ENCODE assay signal across 8 mouse cellular contexts in genomic region chr16:91042640-91043039, GRCm38 (mm10). TPM values are rescaled to one million over a fixed set of nuclear protein-coding genes. Genes with fewer than 3 reads are reported as not detected.
DNase-seq lines count a peak whose midpoint lies in the region; ATAC-seq and TF ChIP-seq lines count a peak whose summit lies in the region.

No protein-coding gene starts in this region.

- H3ac ChIP-seq in C2C12 (ENCODE audit: control insufficient read depth, insufficient read length, low read depth), result peak overlapping the region; percentile 35

- TF ChIP-seq CTCF in C2C12 (IDR thresholded peaks at IDR 0.05; ENCODE audit: control insufficient read depth, insufficient read depth, insufficient read length), result no peak
- no peak for TF ChIP-seq CTCF in liver, embryonic 14.5 days (IDR thresholded peaks at IDR 0.05; ENCODE audit: low read depth)

- WGBS in forebrain, embryonic 16.5 days, result 34% methylated on average over 1 of the region's 1 CpGs
- 42% methylated on average over 1 of the region's 1 CpGs for WGBS in liver, embryonic 14.5 days (ENCODE audit: insufficient replicate concordance)

- peaks cover 67% of the 10 kb centered on the region for H3K79me2 ChIP-seq in C2C12 (ENCODE audit: control insufficient read depth, insufficient read depth)

- H3K4me1 ChIP-seq in erythroblast, embryonic 14.5 days (ENCODE audit: control insufficient read depth), result peaks cover 45% of the 10 kb centered on the region
- H3K4me1 ChIP-seq in forebrain, embryonic 16.5 days (replicated peaks; ENCODE audit: control insufficient read depth, insufficient read depth, low read length), result peaks cover 14% of the 10 kb centered on the region
- H3K4me1 ChIP-seq in liver, embryonic 14.5 days (replicated peaks; ENCODE audit: control insufficient read depth in 2 of 2, insufficient read depth in 2 of 2, low read length in 1 of 2), result peaks cover 7 to 8% of the 10 kb centered on the region in 2 experiments; a peak in 3 of 4 replicates

- H3K36me3 ChIP-seq in erythroblast, embryonic 14.5 days (ENCODE audit: control insufficient read depth), result peaks cover 43% of the 10 kb centered on the region
- peaks cover 26% of the 10 kb centered on the region for H3K36me3 ChIP-seq in C2C12 (ENCODE audit: control insufficient read depth, insufficient read depth)
- peaks cover 4% of the 10 kb centered on the region; the same call in 1 of the 2 replicates for H3K36me3 ChIP-seq in forebrain, embryonic 16.5 days (ENCODE audit: control insufficient read depth, insufficient read depth)
- peaks cover 12% of the 10 kb centered on the region; the same call in 1 of the 2 replicates for H3K36me3 ChIP-seq in liver, embryonic 14.5 days (replicated peaks; ENCODE audit: control insufficient read depth, insufficient read depth, low read depth)

- H3K27ac ChIP-seq in forebrain, embryonic 16.5 days (ENCODE audit: low read length), result no peak overlapping the region
- H3K27ac ChIP-seq in liver, embryonic 14.5 days, result no peak overlapping the region

- no peaks in the 10 kb centered on the region; the same call in 1 of the 2 replicates for H3K27me3 ChIP-seq in erythroblast, embryonic 14.5 days (ENCODE audit: control insufficient read depth)
- H3K27me3 ChIP-seq in C2C12 (ENCODE audit: control insufficient read depth, insufficient read depth, insufficient read length), result no peaks in the 10 kb centered on the region
- no peaks in the 10 kb centered on the region for H3K27me3 ChIP-seq in forebrain, embryonic 16.5 days (replicated peaks; ENCODE audit: control insufficient read depth, insufficient read depth, low read length)
- H3K27me3 ChIP-seq in liver, embryonic 14.5 days (ENCODE audit: control insufficient read depth, insufficient read depth, low read length), result no peaks in the 10 kb centered on the region

- H3K4me2 ChIP-seq in forebrain, embryonic 16.5 days (ENCODE audit: low read length), result peak overlapping the region; percentile 55
- H3K4me2 ChIP-seq in liver, embryonic 14.5 days (ENCODE audit: low read depth), result peak overlapping the region; percentile 94

- peaks cover 3% of the 10 kb centered on the region; the same call in 1 of the 2 replicates for H3K9me3 ChIP-seq in erythroblast, embryonic 14.5 days (ENCODE audit: control insufficient read depth, low read length)
- H3K9me3 ChIP-seq in forebrain, embryonic 16.5 days (ENCODE audit: control insufficient read depth, low read length), result no peaks in the 10 kb centered on the region
- H3K9me3 ChIP-seq in liver, embryonic 14.5 days (ENCODE audit: control insufficient read depth, low read length), result no peaks in the 10 kb centered on the region

- DNase-seq in liver, embryonic 14.5 days (ENCODE audit: low read depth in 3 of 3, low spot score in 3 of 3), result no peak
- no peak for DNase-seq in yolk sac, embryonic 10.5 days (ENCODE audit: low spot score)
- DNase-seq in layer of hippocampus, adult 18-20 months (ENCODE audit: low spot score in 2 of 2), result no peak
- no peak for DNase-seq in thymus, adult 18-20 months

- H3K79me3 ChIP-seq in C2C12 (ENCODE audit: low read depth), result peaks cover 57% of the 10 kb centered on the region

- peak overlapping the region; percentile 98 for H3K4me3 ChIP-seq in erythroblast, embryonic 14.5 days (replicated peaks)
- peak overlapping the region; percentile 14 for H3K4me3 ChIP-seq in C2C12 (ENCODE audit: insufficient read depth, poor library complexity, severe bottlenecking)
- peak overlapping the region; percentile 22 for H3K4me3 ChIP-seq in forebrain, embryonic 16.5 days (replicated peaks; ENCODE audit: low read length)
- peak overlapping the region; percentile 47 to 95 for H3K4me3 ChIP-seq in liver, embryonic 14.5 days (ENCODE audit: insufficient read depth in 1 of 2, low read depth in 2 of 2, low read length in 2 of 2)

- no peak for ATAC-seq in erythroblast, adult 5-6 weeks (replicated peaks; ENCODE audit: low FRiP score, poor library complexity, severe bottlenecking)
- no peak for ATAC-seq in forebrain, embryonic 16.5 days
- no peak for ATAC-seq in liver, embryonic 14.5 days (ENCODE audit: insufficient read depth)

- no peak overlapping the region for H3K9ac ChIP-seq in forebrain, embryonic 16.5 days (replicated peaks; ENCODE audit: low read depth, low read length)
- H3K9ac ChIP-seq in liver, embryonic 14.5 days (replicated peaks), result peak overlapping the region; percentile 63

- TF ChIP-seq EP300 in liver, embryonic 14.5 days (IDR thresholded peaks at IDR 0.05; ENCODE audit: low read depth), result no peak

TF ChIP-seq in C2C12, 6 proteins besides CTCF, POLR2A, EP300 and RAD21:
- TF ChIP-seq MYOG (IDR thresholded peaks at IDR 0.05; ENCODE audit: control insufficient read depth, extremely low read depth, insufficient read length), result no peak
- no peak for TF ChIP-seq MYOD1 (IDR thresholded peaks at IDR 0.05; ENCODE audit: control insufficient read depth, insufficient read length, low read depth)
- TF ChIP-seq MAX (IDR thresholded peaks at IDR 0.05), result no peak
- no peak for TF ChIP-seq USF1 (IDR thresholded peaks at IDR 0.05; ENCODE audit: low read depth)
- no peak for TF ChIP-seq FOSL1 (IDR thresholded peaks at IDR 0.05; ENCODE audit: insufficient read depth, low read length, poor library complexity, severe bottlenecking)
- no peak for TF ChIP-seq CEBPB (IDR thresholded peaks at IDR 0.05; ENCODE audit: low read depth)

RNA-seq across cellular contexts. Expression of gene Paxbp1, which starts 1.7 kb away (rescaled TPM):
- polyA plus RNA-seq in erythroblast, embryonic 14.5 days (2012), result 1.5 and 2.1 TPM in 2 replicates
- 30.9 and 35.5 TPM in 2 replicates for total RNA-seq in erythroblast, adult 5-6 weeks (2015; ENCODE audit: low replicate concordance)
- 68.0 and 81.5 TPM in 2 replicates for total RNA-seq in erythroblast, adult 5-6 weeks (2017; ENCODE audit: low replicate concordance)
- 6.1 TPM for polyA plus RNA-seq in C2C12 (2012; fragmentation: generic; extraction: Trizol)
- 91.7 and 96.0 TPM in 2 replicates for polyA plus RNA-seq in forebrain, embryonic 16.5 days (2015; fragmentation: Nextera tagmentation; extraction: Ambion mirVana)
- 17.4 and 25.9 TPM in 2 replicates for polyA plus RNA-seq in liver, embryonic 14.5 days (2012; rRNA removed)
- 14.8 and 16.5 TPM in 2 replicates for polyA plus RNA-seq in liver, embryonic 14.5 days (2014; fragmentation: Nextera tagmentation; extraction: Ambion mirVana)
- total RNA-seq in layer of hippocampus, adult 18-20 months (2021), result 10 to 100 TPM; 63.3 to 68.5 TPM

RNA-seq across cellular contexts. Expression of gene Synj1, which starts 31.5 kb away (rescaled TPM):
- 8.1 and 8.8 TPM in 2 replicates for polyA plus RNA-seq in erythroblast, embryonic 14.5 days (2012)
- total RNA-seq in erythroblast, adult 5-6 weeks (2015; ENCODE audit: low replicate concordance), result 166 and 169 TPM in 2 replicates
- 142 and 167 TPM in 2 replicates for total RNA-seq in erythroblast, adult 5-6 weeks (2017; ENCODE audit: low replicate concordance)
- polyA plus RNA-seq in C2C12 (2012; fragmentation: generic; extraction: Trizol), result 11.3 TPM
- polyA plus RNA-seq in forebrain, embryonic 16.5 days (2015; fragmentation: Nextera tagmentation; extraction: Ambion mirVana), result 36.0 and 44.9 TPM in 2 replicates
- polyA plus RNA-seq in liver, embryonic 14.5 days (2012; rRNA removed), result 13.8 and 14.6 TPM in 2 replicates
- 21.4 and 21.9 TPM in 2 replicates for polyA plus RNA-seq in liver, embryonic 14.5 days (2014; fragmentation: Nextera tagmentation; extraction: Ambion mirVana)
- total RNA-seq in layer of hippocampus, adult 18-20 months (2021), result 100 to 1,000 TPM; 425 to 459 TPM

RNA-seq across cellular contexts. Expression of gene 4932438H23Rik, which starts 52.3 kb away (rescaled TPM):
- not detected in 2 replicates for polyA plus RNA-seq in erythroblast, embryonic 14.5 days (2012)
- not detected in 2 replicates for total RNA-seq in erythroblast, adult 5-6 weeks (2015; ENCODE audit: low replicate concordance)
- not detected in 2 replicates for total RNA-seq in erythroblast, adult 5-6 weeks (2017; ENCODE audit: low replicate concordance)
- polyA plus RNA-seq in C2C12 (2012; fragmentation: generic; extraction: Trizol), result 0.02 TPM
- 0.32 and 0.39 TPM in 2 replicates for polyA plus RNA-seq in forebrain, embryonic 16.5 days (2015; fragmentation: Nextera tagmentation; extraction: Ambion mirVana)
- polyA plus RNA-seq in liver, embryonic 14.5 days (2012; rRNA removed), result not detected in 2 replicates
- polyA plus RNA-seq in liver, embryonic 14.5 days (2014; fragmentation: Nextera tagmentation; extraction: Ambion mirVana), result not detected in 2 replicates
- total RNA-seq in layer of hippocampus, adult 18-20 months (2021), result 1 to 10 TPM; 2.2 to 2.7 TPM

Comparison
In these comparisons a context has a peak if more than half of its experiments do, and no peak if none do; other contexts are left out.
1. H3K4me3 ChIP-seq: peak in every context shown above with its lines; median percentile 98 in erythroblast, embryonic 14.5 days; 71 in liver, embryonic 14.5 days; 22 in forebrain, embryonic 16.5 days; 14 in C2C12.